Mouse (Mus musculus) gastrocnemius, postnatal 36 days (tissue): ENCODE measurements at regions not wholly inside any gene's neighbourhood (a gene's known extent, or its start where the extent isn't known, plus 50 kb on each side); places are given as distances from the start of the nearest gene placed in this dataset.

Experiments used
- DNase-seq, 2 experiments: peaks; one replicate each; pipeline ENCODE4 v3.0.0; 2022
- intact Hi-C: fragments of 180-260 bp; cut with DNase I; formaldehyde crosslinking; loops from one replicate; pipeline ENCODE4 v1.15.1; 2025

- DNase-seq = no peak
- intact Hi-C loops = no loop called here
These were observed 2783.6 kb downstream of the Gm37988 start for GRCm38 (mm10) chr1:7591327-7591726.
